Mouse (Mus musculus): ENCODE measurements at regions not wholly inside any gene's neighbourhood (a gene's known extent, or its start where the extent isn't known, plus 50 kb on each side); places are given as distances from the start of the nearest gene placed in this dataset.
"Not testable (repeated sequence)": the region's sequence is repeated elsewhere in the genome, so short reads cannot be mapped to it uniquely, and the experiment has no call there.

GRCm38 (mm10) chr16:50010074-50010473 lies 209.7 kb downstream of the Cd47 start:
- no peak for DNase-seq

GRCm38 (mm10) chr16:50010532-50010971 lies 210.2 kb downstream of the Cd47 start:
- peak; percentile 47 for DNase-seq

GRCm38 (mm10) chr16:50023885-50024284 lies 223.6 kb downstream of the Cd47 start:
- no peak for DNase-seq

GRCm38 (mm10) chr16:50026100-50026884 lies 226.0 kb downstream of the Cd47 start:
- DNase-seq: no peak

- DNase-seq: no peak
These were observed 226.9 kb downstream of the Cd47 start for GRCm38 (mm10) chr16:50027189-50027588.

GRCm38 (mm10) chr16:50029711-50030110 lies 229.4 kb downstream of the Cd47 start:
- no peak for DNase-seq

GRCm38 (mm10) chr16:50030355-50030754 lies 230.0 kb downstream of the Cd47 start:
- not testable (repeated sequence) for DNase-seq

- no peak for DNase-seq
These were observed 230.6 kb downstream of the Cd47 start for GRCm38 (mm10) chr16:50030905-50031369.

- DNase-seq: no peak
These were observed 232.5 kb downstream of the Cd47 start for GRCm38 (mm10) chr16:50032798-50033197.

- DNase-seq: peak; percentile 16
These were observed 236.0 kb downstream of the Cd47 start for GRCm38 (mm10) chr16:50036296-50036734.

- no peak for DNase-seq
These were observed 243.8 kb downstream of the Cd47 start for GRCm38 (mm10) chr16:50044103-50044502.

- peak; percentile 78 for DNase-seq
These were observed 245.5 kb downstream of the Cd47 start for GRCm38 (mm10) chr16:50045552-50046547.

- no peak for DNase-seq
These were observed 263.2 kb downstream of the Cd47 start for GRCm38 (mm10) chr16:50063540-50063939.

GRCm38 (mm10) chr16:50065336-50066082 lies 265.2 kb downstream of the Cd47 start:
- DNase-seq: no peak

GRCm38 (mm10) chr16:50069033-50069432 lies 268.7 kb downstream of the Cd47 start:
- DNase-seq: peak; percentile 73

- DNase-seq: no peak
These were observed 270.4 kb downstream of the Cd47 start for GRCm38 (mm10) chr16:50070728-50071127.

GRCm38 (mm10) chr16:50072853-50073360 lies 272.6 kb downstream of the Cd47 start:
- DNase-seq: no peak

GRCm38 (mm10) chr16:50073979-50074378 lies 273.6 kb downstream of the Cd47 start:
- no peak for DNase-seq

- no peak for DNase-seq
These were observed 275.3 kb downstream of the Cd47 start for GRCm38 (mm10) chr16:50075641-50076040.

GRCm38 (mm10) chr16:50081511-50081910 lies 281.2 kb downstream of the Cd47 start:
- no peak for DNase-seq

GRCm38 (mm10) chr16:50092318-50092717 lies 292.0 kb downstream of the Cd47 start:
- no peak for DNase-seq

- no peak for DNase-seq
These were observed 292.4 kb downstream of the Cd47 start for GRCm38 (mm10) chr16:50092780-50093179.

Data from kidney, postnatal 10 days (tissue).